Mouse (Mus musculus): ENCODE results near the gene Krt81.
A peak's percentile ranks its signal among the peaks of the same experiment; 100 is the strongest.

The Krt81 gene

DNA sequence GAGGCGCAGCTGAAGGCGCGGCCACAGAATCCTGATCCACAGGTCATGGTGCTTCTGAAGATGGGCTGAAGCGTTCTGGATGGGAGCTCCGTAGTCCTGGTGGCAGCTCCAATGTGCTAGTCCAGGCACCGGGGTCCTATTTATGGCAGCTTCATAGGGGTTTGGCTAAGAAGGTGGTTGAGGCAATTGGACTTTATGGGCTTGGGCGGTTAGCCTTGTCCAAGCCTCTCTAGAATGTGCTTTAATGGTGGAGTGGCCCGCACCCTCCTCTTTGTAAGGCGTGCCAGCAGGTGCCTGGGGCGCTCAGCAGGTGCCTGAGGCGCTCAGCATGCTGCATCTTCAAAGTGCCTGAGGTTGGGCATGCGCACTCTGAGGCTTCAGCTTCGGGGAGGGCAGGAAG, at the start of gene Krt81:
TSS of gene Krt81 (minus strand) at position 101 of the 400 bp plus-strand sequence.
- DNase-seq (ENCODE audit: low spot score), result no peak

DNA sequence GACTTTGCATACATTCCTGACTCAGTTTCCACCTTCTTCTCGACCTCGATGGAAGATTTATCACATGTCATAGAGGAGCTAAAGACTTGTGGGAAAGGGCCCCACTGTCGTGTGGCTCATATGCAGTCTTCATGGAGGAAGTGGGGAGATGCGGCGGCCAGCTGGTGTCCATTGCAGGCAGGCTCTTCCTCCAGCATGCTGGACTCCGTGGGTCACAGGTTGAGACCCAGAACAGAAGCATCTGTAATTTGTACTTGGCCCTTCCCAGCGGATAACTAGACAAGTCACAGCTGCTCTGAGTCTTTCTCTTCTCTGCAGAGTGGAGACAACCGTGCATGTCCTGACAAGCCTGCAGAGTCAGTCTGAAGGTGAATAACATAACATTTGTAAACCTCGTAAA, 44.7 kb upstream of the Krt81 start:
- peak; percentile 8 for DNase-seq (ENCODE audit: low spot score)

DNA sequence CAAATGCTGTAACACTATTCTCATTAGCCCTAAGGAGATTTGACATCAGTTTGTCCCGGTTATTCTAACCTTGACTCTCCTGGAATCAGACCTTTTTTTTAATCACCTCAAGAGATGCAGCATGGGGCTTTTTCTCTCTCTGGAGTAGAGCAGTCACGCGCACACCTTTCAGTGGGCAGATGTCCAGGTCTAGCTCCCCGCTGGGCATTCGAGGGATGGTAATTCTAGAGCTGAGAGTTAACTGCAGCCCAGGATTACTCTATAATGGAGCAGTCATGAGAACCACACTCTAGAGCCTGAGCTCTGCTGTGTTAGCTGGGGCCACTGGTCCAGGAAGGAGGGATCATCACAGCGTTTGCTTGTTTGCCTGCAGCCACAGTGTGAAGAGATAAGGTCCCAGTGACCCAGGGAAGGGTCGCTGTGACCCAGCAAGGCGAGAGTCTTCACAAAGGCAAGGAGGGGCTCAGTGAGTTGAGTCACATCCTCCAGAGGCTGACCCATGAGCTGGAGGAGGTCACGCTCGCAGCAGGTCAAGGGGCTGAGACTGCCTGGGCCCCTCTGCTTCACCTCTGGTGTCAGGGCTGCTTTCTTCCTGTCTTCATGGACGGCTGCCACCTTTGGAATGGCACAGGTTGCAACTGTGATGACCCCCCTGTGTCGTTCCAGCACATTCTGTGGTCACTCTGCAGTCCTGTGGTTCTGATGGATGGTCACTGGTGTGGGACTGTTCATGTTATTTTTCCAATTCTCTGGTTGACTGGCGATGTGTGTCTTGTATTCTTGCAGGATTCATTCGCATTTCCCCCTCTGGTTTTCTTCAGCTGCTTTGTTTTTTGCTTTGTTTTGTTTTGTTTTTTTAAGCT, 43.6 kb upstream of the Krt81 start:
- DNase-seq (ENCODE audit: low spot score), result no peak

DNA sequence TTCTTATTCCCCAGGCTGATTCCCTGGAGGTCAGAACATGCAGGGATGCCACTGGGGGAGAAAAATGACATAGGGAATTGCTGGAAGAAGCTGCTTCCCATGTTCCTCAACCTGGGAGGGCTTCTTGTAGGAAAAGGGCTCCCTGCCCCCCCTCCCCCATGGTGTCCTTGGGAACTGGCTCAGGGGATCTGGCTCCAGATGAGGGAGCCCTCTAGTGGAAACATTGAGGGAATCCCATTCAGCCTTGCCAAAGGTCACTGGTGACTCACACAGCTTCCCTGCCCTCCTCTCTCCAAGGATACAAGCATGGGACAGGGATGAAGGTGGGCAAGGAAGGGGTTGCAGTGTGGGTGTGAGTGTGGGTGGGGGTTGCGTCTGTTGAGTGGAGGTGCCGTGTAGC, 33.6 kb upstream of the Krt81 start:
- DNase-seq (ENCODE audit: low spot score), result peak; percentile 41

DNA sequence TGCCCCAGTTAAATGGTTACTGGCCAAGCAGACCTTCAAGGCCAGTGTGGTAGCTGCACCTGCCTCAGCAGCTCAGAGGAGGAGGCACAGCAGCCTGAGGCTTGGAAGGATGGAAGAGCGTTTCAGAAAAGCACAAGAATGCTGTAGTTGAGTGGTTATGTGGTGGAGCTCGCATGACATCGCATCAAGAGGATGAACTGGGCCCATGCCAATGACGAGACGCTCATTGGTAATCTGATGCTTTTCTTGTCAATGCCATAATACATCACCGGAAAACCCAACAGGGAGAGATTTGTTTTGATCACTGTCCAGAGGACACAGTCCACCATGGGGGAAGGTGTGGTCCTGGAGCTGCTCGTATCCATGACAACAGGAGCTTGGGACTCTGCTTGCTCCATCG, 31.7 kb upstream of the Krt81 start:
- DNase-seq (ENCODE audit: low spot score), result no peak

DNA sequence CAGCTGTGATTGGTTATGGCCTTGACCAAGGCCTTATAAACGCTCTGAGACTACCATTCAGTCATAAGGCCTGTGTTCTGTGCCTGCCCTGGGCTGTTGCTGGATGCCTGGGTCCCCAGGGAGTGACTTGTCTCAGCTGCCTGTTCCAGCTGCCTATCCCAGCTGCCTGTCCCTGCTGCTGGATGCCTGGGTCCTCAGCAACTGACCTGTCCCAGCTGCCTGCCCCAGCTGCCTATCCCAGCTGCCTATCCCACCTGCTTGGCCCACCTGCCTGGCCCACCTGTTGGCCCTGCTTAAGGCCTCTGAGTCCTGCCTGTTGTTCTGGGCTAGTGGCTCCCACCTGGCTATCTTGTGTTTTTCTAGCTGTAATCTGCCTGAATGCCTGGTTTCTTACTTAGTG, 30.7 kb upstream of the Krt81 start:
- DNase-seq (ENCODE audit: low spot score), result no peak

DNA sequence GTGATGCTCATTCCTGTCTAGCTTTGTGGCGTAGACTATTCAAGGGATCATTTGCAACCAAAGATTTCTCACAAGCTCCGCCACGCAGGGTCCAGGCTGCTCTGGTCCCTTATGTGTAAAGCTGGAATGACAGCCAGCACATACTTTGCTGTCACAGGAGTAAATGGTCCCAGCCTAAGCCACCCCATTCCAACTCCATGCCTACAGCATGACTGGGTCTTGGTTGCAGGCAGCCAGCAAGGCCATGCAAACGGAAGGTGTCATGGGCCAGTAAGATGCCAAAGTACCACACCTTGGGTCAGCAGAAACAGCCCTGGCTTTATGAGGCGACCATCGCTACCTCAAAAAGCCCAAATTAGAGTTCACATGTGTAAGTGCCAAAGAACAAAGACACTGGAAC, 30.2 kb upstream of the Krt81 start:
- DNase-seq (ENCODE audit: low spot score), result no peak

DNA sequence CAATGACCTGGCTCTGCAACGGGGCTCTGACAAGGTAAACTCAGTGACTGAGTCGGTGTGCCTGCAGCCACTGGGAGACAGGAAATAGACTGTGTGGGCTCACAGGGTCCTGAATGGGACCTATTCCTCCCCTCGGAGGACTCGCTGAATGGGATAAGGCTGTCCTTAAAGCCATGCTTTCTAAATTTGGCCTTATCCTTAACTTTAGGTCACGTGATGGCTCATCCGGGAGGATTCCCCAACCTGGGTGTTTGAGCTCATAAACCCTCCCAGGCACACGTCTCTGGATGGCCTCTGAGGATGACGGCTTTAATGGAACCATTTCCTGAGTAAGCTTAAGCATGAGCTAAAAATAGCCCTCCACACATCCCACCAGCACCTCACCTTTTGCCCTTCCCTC, 29.2 kb upstream of the Krt81 start:
- DNase-seq (ENCODE audit: low spot score), result no peak

DNA sequence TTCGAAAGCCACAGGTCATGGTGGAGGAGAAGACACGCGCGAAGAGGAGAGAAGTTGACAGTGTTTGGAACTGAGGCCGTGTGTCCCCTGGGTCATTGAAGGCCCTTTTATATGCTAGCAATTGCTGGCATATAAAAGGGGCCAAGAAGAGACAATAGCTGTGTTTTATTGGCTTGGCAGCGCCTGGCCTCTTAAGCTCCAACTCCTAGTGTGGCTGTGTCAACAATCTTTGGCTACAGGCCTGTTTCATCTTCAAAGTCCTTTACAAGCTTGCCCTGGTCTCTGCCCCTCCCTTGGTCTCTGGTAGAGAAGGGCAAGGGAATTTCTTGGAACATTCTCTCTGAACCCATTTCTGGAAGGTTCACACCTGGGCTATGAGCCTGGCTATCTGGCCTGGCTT, 27.9 kb upstream of the Krt81 start, which contains the start of gene Krt83:
TSS of gene Krt83 (minus strand) at position 82 of the 400 bp plus-strand sequence.
- peak; percentile 13 for DNase-seq (ENCODE audit: low spot score)

DNA sequence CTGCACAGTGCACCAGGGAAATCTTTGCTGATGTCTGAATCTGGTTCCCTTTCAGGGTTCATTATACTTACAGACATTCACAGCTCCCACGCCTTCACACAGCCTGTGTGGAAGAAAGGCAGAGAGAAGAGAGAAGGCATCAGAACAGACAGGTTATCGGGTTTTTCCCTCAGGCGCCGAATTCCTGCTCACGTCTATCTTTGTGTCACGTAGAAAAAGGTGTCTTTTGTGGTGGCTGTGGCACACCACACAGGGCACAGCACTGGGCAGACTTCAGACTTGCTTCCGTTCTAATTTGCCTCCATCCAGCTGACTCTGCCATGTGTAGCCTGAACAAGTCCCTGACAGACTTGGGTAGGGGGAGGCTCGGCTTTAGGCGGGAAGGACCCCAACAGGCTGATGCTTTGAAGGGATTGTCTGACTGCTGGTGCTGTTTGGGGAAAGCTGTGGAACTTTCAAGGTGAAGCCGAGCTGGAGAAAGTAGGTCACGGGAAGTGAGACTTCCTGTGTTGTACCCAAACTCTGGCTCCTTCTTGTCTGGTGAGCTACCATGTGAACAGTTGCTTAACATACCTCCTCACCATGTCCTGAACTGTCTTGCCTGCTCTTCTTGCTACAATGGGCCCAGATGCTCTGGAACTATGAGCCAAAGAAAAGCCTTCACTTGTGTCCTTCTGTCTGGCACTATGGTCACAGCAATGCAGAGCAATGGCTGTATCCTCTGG, 22.5 kb upstream of the Krt81 start:
- DNase-seq (ENCODE audit: low spot score), result no peak

DNA sequence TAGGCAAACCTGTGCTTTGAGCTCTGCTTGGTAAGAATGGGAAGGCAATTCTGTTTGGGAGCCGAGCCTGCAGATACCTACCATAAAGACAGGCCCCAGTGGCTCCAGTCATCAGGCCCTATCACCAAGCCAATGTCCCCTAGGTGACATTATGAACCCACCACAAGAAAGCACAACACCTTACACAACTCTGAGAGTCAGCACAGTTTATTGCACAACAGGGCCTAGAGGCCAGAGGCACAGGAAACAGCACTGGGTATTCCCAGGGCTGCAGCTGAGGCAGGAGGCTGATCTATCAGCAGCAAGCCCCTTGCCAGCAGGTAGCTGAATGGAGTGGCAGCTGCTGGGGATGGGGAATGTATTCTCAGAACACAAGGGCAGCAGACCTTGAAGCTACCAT, 21.4 kb upstream of the Krt81 start:
- DNase-seq (ENCODE audit: low spot score), result no peak

DNA sequence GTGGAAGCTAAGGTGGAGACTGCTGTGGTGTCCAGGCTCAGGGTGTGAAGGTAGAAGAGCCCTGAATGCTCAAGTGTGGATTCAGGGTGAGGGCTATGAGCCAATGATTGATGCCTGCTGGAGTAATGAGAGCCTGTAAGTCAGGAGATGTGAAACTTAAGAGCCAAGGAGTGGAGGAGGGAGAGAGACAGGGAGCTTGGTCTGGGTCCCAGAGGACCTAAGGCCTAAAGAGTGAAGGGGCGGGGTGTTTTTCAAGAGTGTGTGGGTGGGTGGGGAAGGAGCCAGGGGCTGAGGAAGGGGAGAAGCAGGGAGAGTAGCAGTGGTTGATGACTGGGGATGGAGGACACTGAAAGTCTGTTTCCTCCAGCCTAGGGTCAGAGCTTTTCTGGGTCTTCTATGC, 20.1 kb upstream of the Krt81 start:
- DNase-seq (ENCODE audit: low spot score), result no peak

DNA sequence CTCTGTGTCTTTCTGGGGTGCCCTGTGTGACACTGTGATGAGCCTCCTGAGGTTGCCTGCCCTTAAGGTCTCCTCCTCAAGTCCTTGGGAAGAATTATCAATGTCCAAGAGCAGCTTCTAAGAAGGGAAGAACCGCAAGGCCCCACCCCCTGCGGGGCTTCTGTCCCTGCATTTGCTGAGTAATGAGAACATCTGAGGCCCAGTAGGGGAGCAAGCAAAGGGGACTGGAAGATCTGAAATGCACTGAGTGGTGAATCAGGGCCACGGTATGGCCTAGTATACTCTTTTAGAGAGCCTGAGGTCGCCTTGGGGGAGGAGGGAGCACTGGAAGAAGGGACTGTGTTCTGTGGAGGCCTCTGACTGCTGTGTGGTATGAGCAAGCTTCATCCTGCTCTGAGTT, 18.5 kb upstream of the Krt81 start:
- no peak for DNase-seq (ENCODE audit: low spot score)

DNA sequence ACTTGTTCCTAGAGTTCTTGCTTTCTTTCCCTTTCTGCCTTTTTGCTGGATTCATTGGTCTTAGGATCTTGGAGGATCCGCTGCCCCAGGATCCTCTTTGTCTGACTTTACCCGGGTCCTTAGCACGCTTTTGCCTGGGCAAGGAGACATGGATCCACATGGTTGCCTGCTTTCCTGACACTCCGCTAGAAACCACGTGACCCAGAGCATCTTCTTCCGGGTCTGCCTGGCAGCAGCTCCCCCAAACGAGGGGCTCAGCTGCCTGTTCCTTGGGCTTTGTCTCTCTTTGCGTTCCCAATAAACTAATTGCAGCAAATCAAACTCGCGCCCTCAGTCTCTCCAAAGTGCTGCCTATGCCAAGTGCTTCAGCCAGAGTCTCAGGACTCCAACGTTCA, 16.1 kb upstream of the Krt81 start:
- no peak for DNase-seq (ENCODE audit: low spot score)

DNA sequence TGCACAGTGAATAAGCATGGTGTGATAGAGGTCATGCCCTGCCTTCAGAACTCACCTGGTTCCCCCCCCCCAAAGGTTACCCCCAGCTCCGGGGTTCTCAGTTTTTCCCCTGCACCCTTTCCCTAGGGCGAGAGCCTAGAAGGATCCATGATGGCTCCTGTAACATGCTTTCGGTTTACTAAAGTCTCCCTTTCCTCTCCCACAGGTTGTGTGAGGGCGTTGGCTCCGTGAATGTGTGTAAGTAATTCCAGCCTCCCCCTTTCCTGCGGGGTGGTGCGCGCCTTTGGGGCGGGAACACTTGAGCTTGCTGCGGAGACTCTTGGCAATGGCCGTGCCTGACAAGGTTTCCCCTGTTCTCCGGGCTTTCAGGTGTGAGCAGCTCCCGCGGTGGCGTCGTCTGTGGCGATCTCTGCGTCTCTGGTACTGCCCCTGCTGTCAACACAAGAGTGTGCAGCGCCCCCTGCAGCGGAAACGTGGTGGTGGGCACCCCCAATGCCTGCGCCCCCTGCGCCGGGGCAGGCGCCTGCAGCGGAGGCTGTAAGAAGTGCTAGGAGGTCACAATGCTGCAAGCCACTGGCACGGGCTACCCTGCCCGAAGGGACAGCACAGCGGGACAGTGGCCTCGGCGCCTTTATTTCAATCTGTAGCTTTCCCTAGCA, 15.6 kb upstream of the Krt81 start:
- peak; percentile 45 for DNase-seq (ENCODE audit: low spot score)

DNA sequence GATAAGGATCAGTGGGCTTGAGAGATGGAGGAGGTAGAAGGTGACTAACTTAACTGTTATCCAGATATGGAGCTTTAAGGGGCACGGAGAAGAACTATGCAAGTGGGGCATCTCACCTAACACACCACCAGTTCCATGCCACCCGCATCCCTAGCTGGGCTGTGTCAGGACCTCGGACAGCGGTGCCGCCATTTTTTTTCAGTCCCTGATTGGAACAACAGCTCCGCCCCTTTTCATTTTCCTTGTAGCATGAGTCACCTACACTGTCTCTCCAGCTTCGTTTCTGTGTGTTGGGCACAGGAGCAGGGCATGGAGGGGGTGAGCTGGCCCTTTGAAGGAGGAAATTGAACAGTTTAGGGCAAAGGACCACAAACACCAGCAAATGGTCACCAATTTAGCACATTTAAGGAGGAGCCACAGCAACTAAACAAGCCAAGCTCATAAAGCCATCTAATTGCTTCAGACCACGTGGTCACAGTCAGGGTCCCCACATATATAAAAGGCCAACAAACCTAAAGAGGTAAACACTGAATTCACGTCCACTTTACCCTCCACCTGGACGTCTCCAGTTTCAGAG, 9.5 kb upstream of the Krt81 start, which contains the start of gene Krt86:
TSS of gene Krt86 (plus strand) at position 527 of the 577 bp plus-strand sequence.
- no peak for DNase-seq (ENCODE audit: low spot score)

DNA sequence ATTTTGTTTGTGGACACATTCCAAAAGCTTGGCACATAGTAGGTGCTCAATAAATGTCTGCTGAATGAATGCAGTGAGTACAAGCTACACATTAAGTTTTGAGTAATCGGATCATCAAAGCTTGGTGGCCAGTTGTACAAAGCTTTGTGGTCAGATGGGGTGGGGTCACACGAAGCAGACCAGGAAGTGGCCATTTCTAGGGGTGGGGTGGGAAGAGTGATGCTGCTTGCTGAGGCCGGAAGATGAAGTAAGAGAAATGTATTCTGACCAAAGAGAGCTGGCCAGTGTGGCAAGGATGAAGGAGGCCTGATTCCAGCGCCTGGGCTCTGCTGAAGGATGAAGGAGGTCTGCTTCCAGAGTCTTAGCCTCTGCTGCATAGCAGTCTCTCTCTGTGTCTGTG, 5.5 kb upstream of the Krt81 start:
- no peak for DNase-seq (ENCODE audit: low spot score)

DNA sequence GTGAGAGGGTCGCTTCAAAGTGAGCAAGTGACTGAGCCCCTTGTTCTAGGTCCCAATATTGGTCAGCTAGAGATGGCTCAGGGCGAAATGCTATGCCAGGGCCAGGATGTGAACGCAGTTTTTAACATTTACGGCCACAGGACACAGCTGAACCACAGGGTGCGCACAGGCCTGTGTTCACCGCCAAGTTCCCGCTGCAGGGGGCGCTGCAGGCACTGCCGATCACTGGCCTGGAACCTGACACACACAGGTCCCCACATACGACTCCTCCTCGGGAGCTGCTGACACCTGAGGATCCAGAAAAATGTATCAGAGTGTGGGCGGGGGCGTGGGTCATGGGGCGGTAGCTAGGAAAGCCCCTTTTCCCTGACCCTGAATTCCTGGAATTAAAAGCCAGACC, 4.3 kb downstream of the Krt81 start:
- no peak for DNase-seq (ENCODE audit: low spot score)

DNA sequence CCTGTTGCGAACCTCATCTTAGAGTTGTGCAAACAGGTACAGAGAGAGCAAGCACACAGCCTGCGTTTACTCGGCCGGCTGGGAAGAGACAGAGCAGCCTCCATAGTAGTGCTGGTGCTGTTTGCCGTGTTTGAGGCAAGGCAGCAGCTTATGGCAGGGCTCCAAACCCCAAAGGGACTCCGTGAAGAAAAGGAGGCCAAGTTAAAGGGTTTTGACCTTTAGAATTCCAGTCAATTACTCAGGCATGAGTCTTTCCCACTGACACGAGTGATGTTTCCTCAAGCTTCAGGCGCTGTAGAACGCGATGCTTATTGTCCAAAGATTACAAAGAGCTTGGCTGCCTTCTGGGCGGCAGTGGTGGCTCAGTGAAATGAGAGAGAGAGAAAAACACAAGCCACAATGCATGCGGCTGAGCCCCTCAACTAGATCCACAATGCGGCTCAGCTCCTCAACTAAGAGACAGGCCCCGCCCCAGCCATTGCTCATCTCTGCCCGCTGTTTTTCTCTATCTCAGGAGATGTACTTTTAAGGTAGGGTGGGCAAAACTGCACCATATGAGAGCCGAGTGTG, 5.1 kb downstream of the Krt81 start:
- DNase-seq (ENCODE audit: low spot score), result no peak

DNA sequence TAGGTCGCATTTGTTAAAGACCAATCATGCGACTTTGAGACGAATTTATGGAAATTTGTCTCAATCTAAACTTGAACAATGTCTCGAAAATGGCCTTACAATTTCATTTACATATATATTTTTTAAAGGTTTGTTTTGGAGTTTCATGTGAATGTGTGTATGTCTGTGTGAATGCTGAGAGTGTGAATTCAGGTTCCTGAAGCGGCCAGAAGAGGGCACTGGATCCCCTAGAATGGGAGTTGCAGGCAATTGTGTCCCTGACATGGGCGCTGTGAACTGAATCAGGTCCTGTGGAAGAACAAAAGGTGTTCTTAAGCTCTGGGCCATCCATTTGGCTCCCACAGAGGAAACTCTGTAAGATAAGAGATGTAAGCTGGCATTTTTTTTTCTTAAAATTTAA, 7.7 kb downstream of the Krt81 start:
- DNase-seq (ENCODE audit: low spot score), result no peak

DNA sequence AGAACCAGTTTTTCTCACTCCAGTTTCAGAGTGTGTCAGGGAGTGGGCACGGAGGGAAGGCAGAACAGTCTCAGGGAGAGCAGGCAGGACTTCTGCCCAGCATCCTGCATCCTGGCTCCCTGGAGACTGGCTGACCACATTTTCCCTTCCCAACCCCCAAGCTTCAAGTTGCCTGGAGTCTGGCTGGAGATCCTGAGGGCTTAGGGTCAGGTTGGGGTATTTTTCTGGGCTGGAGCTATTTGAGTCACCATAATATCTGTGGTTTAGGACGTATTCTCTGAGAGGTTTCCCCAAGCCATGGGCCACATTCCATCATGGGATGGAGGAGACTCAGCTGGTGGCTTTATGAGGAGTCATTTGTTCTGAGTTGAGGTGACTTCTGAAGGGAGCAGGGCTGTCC, 8.3 kb downstream of the Krt81 start:
- DNase-seq (ENCODE audit: low spot score), result no peak

DNA sequence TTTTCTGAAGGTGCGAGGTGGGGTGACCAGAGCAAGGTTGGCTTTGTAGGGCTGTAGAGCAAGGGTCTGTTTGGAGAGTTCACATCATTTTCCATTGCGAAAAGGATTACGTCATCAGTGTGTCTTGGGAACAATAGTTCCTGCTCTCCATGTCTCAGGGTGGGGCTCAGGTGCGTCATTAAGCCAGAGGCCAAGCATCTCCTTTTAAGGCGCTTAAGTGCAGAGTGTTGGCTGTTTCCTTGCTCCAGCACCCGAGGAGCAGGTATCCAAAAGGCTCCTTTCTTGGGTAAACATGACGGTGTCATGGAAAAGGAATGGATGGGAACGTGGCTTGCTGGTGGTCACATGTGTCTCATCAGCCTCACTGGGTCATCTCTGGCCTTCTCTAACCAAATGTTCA, 8.8 kb downstream of the Krt81 start:
- DNase-seq (ENCODE audit: low spot score), result peak; percentile 10

All from lung, postnatal 25 days (tissue).